Mouse (Mus musculus): ENCODE measurements around the gene Gm20708. TPM values are rescaled to one million over a fixed set of nuclear protein-coding genes. Genes with fewer than 3 reads are reported as not detected.
A peak's percentile ranks its signal among the peaks of the same experiment; 100 is the strongest.

Gm20708 gene
- polyA plus RNA-seq, 1 experiment from 2014 or later: 1.5 TPM

- WGBS (ENCODE audit: missing documents): 93% methylated on average over 2 of the region's 2 CpGs
- Histone ChIP-seq H3K4me3 (ENCODE audit: inconsistent target) (no peak overlapping the region), H3K27ac (no peak overlapping the region), H3K36me3 (ENCODE audit: inconsistent target) (no peaks in the 10 kb centered on the region), H3K79me2 (ENCODE audit: inconsistent target) (peaks cover 9% of the 10 kb centered on the region)
Observed at GRCm38 (mm10) chr11:117844997-117845396, 35.5 kb downstream of the Gm20708 start.

GRCm38 (mm10) chr11:117845651-117846050 lies 36.2 kb downstream of the Gm20708 start:
- H3K27ac ChIP-seq: no peak overlapping the region
- H3K4me3 ChIP-seq (ENCODE audit: inconsistent target): no peak overlapping the region
- no peaks in the 10 kb centered on the region for H3K36me3 ChIP-seq (ENCODE audit: inconsistent target)
- H3K79me2 ChIP-seq (ENCODE audit: inconsistent target): peaks cover 15% of the 10 kb centered on the region
- 89% methylated on average over 2 of the region's 2 CpGs for WGBS (ENCODE audit: missing documents)

- Histone ChIP-seq H3K36me3 (ENCODE audit: inconsistent target) (no peaks in the 10 kb centered on the region), H3K4me3 (ENCODE audit: inconsistent target) (no peak overlapping the region), H3K79me2 (ENCODE audit: inconsistent target) (peaks cover 25% of the 10 kb centered on the region), H3K27ac (peak overlapping the region; percentile 94)
- WGBS (ENCODE audit: missing documents): 58% methylated on average over 5 of the region's 5 CpGs
Observed at GRCm38 (mm10) chr11:117846640-117847039, 37.2 kb downstream of the Gm20708 start.

GRCm38 (mm10) chr11:117847593-117848215 lies 38.2 kb downstream of the Gm20708 start:
- 55% methylated on average over 6 of the region's 7 CpGs for WGBS (ENCODE audit: missing documents)
- Histone ChIP-seq H3K27ac (peak overlapping the region; percentile 94), H3K4me3 (ENCODE audit: inconsistent target) (peak overlapping the region; percentile 88), H3K79me2 (ENCODE audit: inconsistent target) (peaks cover 36% of the 10 kb centered on the region), H3K36me3 (ENCODE audit: inconsistent target) (no peaks in the 10 kb centered on the region)

- Histone ChIP-seq H3K4me3 (ENCODE audit: inconsistent target) (peak overlapping the region; percentile 88), H3K36me3 (ENCODE audit: inconsistent target) (no peaks in the 10 kb centered on the region), H3K27ac (peak overlapping the region; percentile 94), H3K79me2 (ENCODE audit: inconsistent target) (peaks cover 43% of the 10 kb centered on the region)
- 3% methylated on average over 19 of the region's 19 CpGs for WGBS (ENCODE audit: missing documents)
Observed at GRCm38 (mm10) chr11:117848271-117848984, 39.0 kb downstream of the Gm20708 start.

GRCm38 (mm10) chr11:117848985-117849671 lies 39.7 kb downstream of the Gm20708 start, which contains the start of gene Birc5:
TSS of gene Birc5 (plus strand) at chr11:117849251.
- Histone ChIP-seq H3K4me3 (ENCODE audit: inconsistent target) (peak within 1 kb of the TSS; percentile 88), H3K79me2 (ENCODE audit: inconsistent target) (peaks cover 50% of the 10 kb centered on the region), H3K36me3 (ENCODE audit: inconsistent target) (no peaks in the 10 kb centered on the region), H3K27ac (peak within 1 kb of the TSS; percentile 94)
- WGBS (ENCODE audit: missing documents): 2% methylated on average over 41 of the region's 51 CpGs

GRCm38 (mm10) chr11:117852875-117853274 lies 43.4 kb downstream of the Gm20708 start:
- H3K4me3 ChIP-seq (ENCODE audit: inconsistent target): no peak overlapping the region
- WGBS (ENCODE audit: missing documents): 94% methylated on average over 3 of the region's 3 CpGs
- no peaks in the 10 kb centered on the region for H3K36me3 ChIP-seq (ENCODE audit: inconsistent target)
- H3K27ac ChIP-seq: no peak overlapping the region
- H3K79me2 ChIP-seq (ENCODE audit: inconsistent target): peaks cover 55% of the 10 kb centered on the region

- H3K27ac ChIP-seq: no peak overlapping the region
- H3K4me3 ChIP-seq (ENCODE audit: inconsistent target): no peak overlapping the region
- peaks cover 53% of the 10 kb centered on the region for H3K79me2 ChIP-seq (ENCODE audit: inconsistent target)
- H3K36me3 ChIP-seq (ENCODE audit: inconsistent target): no peaks in the 10 kb centered on the region
- 97% methylated on average over 9 of the region's 9 CpGs for WGBS (ENCODE audit: missing documents)
Observed at GRCm38 (mm10) chr11:117854241-117854640, 44.8 kb downstream of the Gm20708 start.

- peaks cover 42% of the 10 kb centered on the region for H3K79me2 ChIP-seq (ENCODE audit: inconsistent target)
- no peaks in the 10 kb centered on the region for H3K36me3 ChIP-seq (ENCODE audit: inconsistent target)
- H3K4me3 ChIP-seq (ENCODE audit: inconsistent target): no peak overlapping the region
- no peak overlapping the region for H3K27ac ChIP-seq
- 57% methylated on average over 5 of the region's 5 CpGs for WGBS (ENCODE audit: missing documents)
Observed at GRCm38 (mm10) chr11:117855360-117855759, 45.9 kb downstream of the Gm20708 start.

- H3K36me3 ChIP-seq (ENCODE audit: inconsistent target): no peaks in the 10 kb centered on the region
- H3K79me2 ChIP-seq (ENCODE audit: inconsistent target): peaks cover 36% of the 10 kb centered on the region
- WGBS (ENCODE audit: missing documents): 85% methylated on average over 1 of the region's 1 CpGs
- no peak overlapping the region for H3K27ac ChIP-seq
- no peak overlapping the region for H3K4me3 ChIP-seq (ENCODE audit: inconsistent target)
Observed at GRCm38 (mm10) chr11:117855975-117856374, 46.5 kb downstream of the Gm20708 start.

GRCm38 (mm10) chr11:117857462-117857861 lies 48.0 kb downstream of the Gm20708 start:
- no peak overlapping the region for H3K27ac ChIP-seq
- H3K4me3 ChIP-seq (ENCODE audit: inconsistent target): no peak overlapping the region
- H3K79me2 ChIP-seq (ENCODE audit: inconsistent target): peaks cover 21% of the 10 kb centered on the region
- WGBS (ENCODE audit: missing documents): 96% methylated on average over 10 of the region's 10 CpGs
- no peaks in the 10 kb centered on the region for H3K36me3 ChIP-seq (ENCODE audit: inconsistent target)

GRCm38 (mm10) chr11:117858392-117858791 lies 48.9 kb downstream of the Gm20708 start:
- Histone ChIP-seq H3K79me2 (ENCODE audit: inconsistent target) (peaks cover 12% of the 10 kb centered on the region), H3K36me3 (ENCODE audit: inconsistent target) (no peaks in the 10 kb centered on the region), H3K27ac (no peak overlapping the region), H3K4me3 (ENCODE audit: inconsistent target) (no peak overlapping the region)
- WGBS (ENCODE audit: missing documents): 84% methylated on average over 3 of the region's 3 CpGs

- Histone ChIP-seq H3K27ac (no peak within 1 kb of the TSS), H3K4me3 (ENCODE audit: inconsistent target) (no peak within 1 kb of the TSS), H3K79me2 (ENCODE audit: inconsistent target) (no peaks in the 10 kb centered on the region), H3K36me3 (ENCODE audit: inconsistent target) (no peaks in the 10 kb centered on the region)
- 11% methylated on average over 21 of the region's 23 CpGs for WGBS (ENCODE audit: missing documents)
Observed at GRCm38 (mm10) chr11:117860601-117861000, 51.1 kb downstream of the Gm20708 start, which contains the start of gene Tmem235. TSS of gene Tmem235 (plus strand) at chr11:117860752.

- no peaks in the 10 kb centered on the region for H3K79me2 ChIP-seq (ENCODE audit: inconsistent target)
- no peak overlapping the region for H3K4me3 ChIP-seq (ENCODE audit: inconsistent target)
- 74% methylated on average over 11 of the region's 11 CpGs for WGBS (ENCODE audit: missing documents)
- H3K27ac ChIP-seq: no peak overlapping the region
- no peaks in the 10 kb centered on the region for H3K36me3 ChIP-seq (ENCODE audit: inconsistent target)
Observed at GRCm38 (mm10) chr11:117863174-117863856, 53.8 kb downstream of the Gm20708 start.

Measured in macrophage (primary cell).